Mouse (Mus musculus) C2C12 (cell line): ENCODE results near the gene Manbal.

Source experiments
- CEBPB ChIP-seq: IDR thresholded peaks from one replicate; pipeline ENCODE4 v1.6.1; 2011; ENCODE audit warnings: low read depth, mild to moderate bottlenecking, control low read depth, moderate library complexity
- CTCF ChIP-seq: IDR thresholded peaks from one replicate; pipeline ENCODE4 v1.5.1; 2011; ENCODE audit not compliant: control insufficient read depth, insufficient read depth, insufficient read length
- MAX ChIP-seq: IDR thresholded peaks from one replicate; pipeline ENCODE4 v1.6.1; 2011; ENCODE audit warnings: mild to moderate bottlenecking, control low read depth
- MYOD1 ChIP-seq: IDR thresholded peaks from one replicate; pipeline ENCODE4 v1.6.1; 2011; ENCODE audit warnings: low read depth; ENCODE audit not compliant: control insufficient read depth, insufficient read length
- MYOG ChIP-seq: IDR thresholded peaks from one replicate; pipeline ENCODE4 v1.6.1; 2011; ENCODE audit not compliant: control insufficient read depth, insufficient read length; ENCODE audit errors: extremely low read depth
- USF1 ChIP-seq: IDR thresholded peaks from one replicate; pipeline ENCODE4 v1.6.1; 2011; ENCODE audit warnings: low read depth, mild to moderate bottlenecking, control low read depth, moderate library complexity

DNA sequence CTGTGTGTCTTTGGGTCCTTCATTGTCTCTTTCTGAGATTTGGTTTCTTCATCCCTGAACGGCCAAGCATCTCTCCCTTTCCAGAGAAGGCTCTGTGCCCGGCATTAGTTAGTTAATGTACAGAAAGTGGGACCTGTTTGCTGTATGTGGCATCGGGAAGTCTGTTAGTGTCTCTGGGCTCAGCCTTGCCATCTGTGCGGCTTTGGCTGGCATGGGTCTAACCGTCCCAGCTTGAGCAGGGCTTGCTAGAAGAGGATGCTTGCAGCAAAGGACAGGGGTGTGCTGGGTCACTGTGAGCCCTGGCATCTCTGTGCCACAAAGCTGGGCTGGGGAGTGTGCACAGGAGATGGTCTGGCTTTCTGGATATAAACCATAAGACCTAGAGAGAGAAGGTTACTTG, 59.8 kb downstream of the Manbal start:
- TF ChIP-seq CTCF = no peak
- no peak for TF ChIP-seq CEBPB
- TF ChIP-seq MAX = no peak
- TF ChIP-seq MYOG = no peak
- TF ChIP-seq USF1 = no peak
- TF ChIP-seq MYOD1 = no peak
